ENCODE assay signal across 13 mouse cellular contexts in genomic region chr6:16995495-16995936, GRCm38 (mm10).
DNase-seq lines count a peak whose midpoint lies in the region; ATAC-seq lines count a peak whose summit lies in the region.
"Had no signal": no experiment of that assay in that cellular context is flagged by ENCODE, and none has a peak within 500 bp of the region (broad histone marks: within the 10 kb centered on the region; RNA-seq: fewer than 3 reads in every experiment).

No protein-coding gene starts in this region.

- H3K36me3 ChIP-seq in embryonic facial prominence, embryonic 14.5 days (ENCODE audit: control insufficient read depth, insufficient read depth, low read length), result no peaks in the 10 kb centered on the region
- no peaks in the 10 kb centered on the region for H3K36me3 ChIP-seq in hindbrain, embryonic 14.5 days (replicated peaks; ENCODE audit: control insufficient read depth, insufficient read depth)
- H3K36me3 ChIP-seq: embryonic facial prominence, embryonic 15.5 days; limb, embryonic 13.5 days had no signal

- H3K4me1 ChIP-seq in embryonic facial prominence, embryonic 14.5 days (ENCODE audit: control insufficient read depth, insufficient read depth, low read length), result peaks cover 4% of the 10 kb centered on the region; the same call in 1 of the 2 replicates
- peaks cover 8% of the 10 kb centered on the region; the same call in 1 of the 2 replicates for H3K4me1 ChIP-seq in hindbrain, embryonic 14.5 days (replicated peaks; ENCODE audit: control insufficient read depth, insufficient read depth, low read length)
- H3K4me1 ChIP-seq: embryonic facial prominence, embryonic 15.5 days had no signal

- H3K27ac ChIP-seq in embryonic facial prominence, embryonic 14.5 days (replicated peaks; ENCODE audit: low read depth, low read length), result no peak overlapping the region
- no peak overlapping the region for H3K27ac ChIP-seq in hindbrain, embryonic 14.5 days
- H3K27ac ChIP-seq: embryonic facial prominence, embryonic 15.5 days; gastrocnemius, adult 2 months; limb, embryonic 13.5 days; macrophage had no signal

- H3K4me2 ChIP-seq in embryonic facial prominence, embryonic 14.5 days (ENCODE audit: low read depth, low read length), result peak overlapping the region; percentile 34
- peak overlapping the region; percentile 53 for H3K4me2 ChIP-seq in hindbrain, embryonic 14.5 days (replicated peaks)
- H3K4me2 ChIP-seq: embryonic facial prominence, embryonic 15.5 days; heart, embryonic 11.5 days; limb, embryonic 13.5 days had no signal

- H3K4me3 ChIP-seq in embryonic facial prominence, embryonic 14.5 days (ENCODE audit: low read depth, low read length), result no peak overlapping the region
- peak overlapping the region; percentile 22 for H3K4me3 ChIP-seq in hindbrain, embryonic 14.5 days (replicated peaks; ENCODE audit: low read length)
- H3K4me3 ChIP-seq: embryonic facial prominence, embryonic 15.5 days; gastrocnemius, adult 2 months; limb, embryonic 13.5 days had no signal

- H3K27me3 ChIP-seq in embryonic facial prominence, embryonic 14.5 days (replicated peaks; ENCODE audit: control insufficient read depth, insufficient read depth, low read length), result peaks cover 4% of the 10 kb centered on the region; the same call in 1 of the 2 replicates
- H3K27me3 ChIP-seq in hindbrain, embryonic 14.5 days (ENCODE audit: control insufficient read depth, insufficient read depth, low read length), result 0 out of 2 replicates have a peak, but pooled peaks cover 4% of the 10 kb centered on the region
- H3K27me3 ChIP-seq: limb, embryonic 13.5 days had no signal

- no peak for ATAC-seq in embryonic facial prominence, embryonic 14.5 days (ENCODE audit: low read depth)
- ATAC-seq in hindbrain, embryonic 14.5 days (ENCODE audit: low FRiP score), result peak; percentile 64

- no peaks in the 10 kb centered on the region for H3K9me3 ChIP-seq in embryonic facial prominence, embryonic 14.5 days (ENCODE audit: control insufficient read depth, low read length)
- H3K9me3 ChIP-seq in hindbrain, embryonic 14.5 days (ENCODE audit: control insufficient read depth, low read length), result no peaks in the 10 kb centered on the region
- H3K9me3 ChIP-seq: embryonic facial prominence, embryonic 15.5 days; limb, embryonic 13.5 days had no signal

- intact Hi-C loops in heart, postnatal 36 days (cut with DNase I), result no loop called here

- 15% methylated on average over 10 of the region's 10 CpGs for WGBS in embryonic facial prominence, embryonic 14.5 days
- 11% methylated on average over 10 of the region's 10 CpGs for WGBS in hindbrain, embryonic 14.5 days

- DNase-seq in embryo, embryonic 11 days, result peak; percentile 61
- peak; percentile 29 for DNase-seq in embryonic facial prominence, embryonic 14.5 days (ENCODE audit: low spot score)
- DNase-seq in hindbrain, embryonic 14.5 days (ENCODE audit: low spot score), result no peak
- peak; percentile 33 for DNase-seq in neural tube, embryonic 10.5 days (ENCODE audit: extremely low spot score, low spot score)
- no peak for DNase-seq in kidney, postnatal 25 days
- no peak for DNase-seq in cerebellum, adult 11 months
- DNase-seq in T-cell, adult 2 months (ENCODE audit: low spot score), result no peak
- no peak for DNase-seq in heart, postnatal 36 days
- DNase-seq: gastrocnemius, adult 2 months had no signal

- H3K9ac ChIP-seq in embryonic facial prominence, embryonic 14.5 days (ENCODE audit: low read depth, low read length), result no peak overlapping the region
- H3K9ac ChIP-seq in hindbrain, embryonic 14.5 days, result peak overlapping the region; percentile 49
- H3K9ac ChIP-seq: embryonic facial prominence, embryonic 15.5 days; limb, embryonic 13.5 days had no signal

Comparison
In these comparisons a context has a peak if more than half of its experiments do, and no peak if none do; other contexts are left out.
1. DNase-seq: peak in embryo, embryonic 11 days (single experiment), embryonic facial prominence, embryonic 14.5 days (single experiment) and neural tube, embryonic 10.5 days (single experiment); none in hindbrain, embryonic 14.5 days (single experiment), kidney, postnatal 25 days (0 of 2), cerebellum, adult 11 months (single experiment), T-cell, adult 2 months (single experiment) and heart, postnatal 36 days (0 of 2).